Mouse (Mus musculus): ENCODE results near the gene Nup188. TPM values are rescaled to one million over a fixed set of nuclear protein-coding genes. Genes with fewer than 3 reads are reported as not detected.

The Nup188 gene
- total and polyA plus RNA-seq, 2 experiments from 2014 or later, result 11.9 to 32.6 TPM

GRCm38 (mm10) chr2:30257699-30258460 lies 28.3 kb upstream of the Nup188 start:
- TF ChIP-seq CTCF (IDR thresholded peaks at IDR 0.05; ENCODE audit: low read depth), result no peak
- no peaks in the 10 kb centered on the region; the same call in 1 of the 2 replicates for H3K4me1 ChIP-seq (ENCODE audit: insufficient read depth, low read length)
- no peak overlapping the region for H3K4me2 ChIP-seq (ENCODE audit: low read depth, low read length)
- H3K4me3 ChIP-seq (ENCODE audit: low read length), result no peak overlapping the region
- WGBS, result 85% methylated on average over 7 of the region's 7 CpGs
- H3K27me3 ChIP-seq (ENCODE audit: insufficient read depth, low read length), result no peaks in the 10 kb centered on the region
- ATAC-seq (no peak), DNase-seq (ENCODE audit: low spot score) (no peak)
- no peaks in the 10 kb centered on the region for H3K9me3 ChIP-seq (ENCODE audit: low read length)
- H3K9ac ChIP-seq (replicated peaks; ENCODE audit: low read length), result no peak overlapping the region
- H3K36me3 ChIP-seq (ENCODE audit: insufficient read depth, low read length), result peaks cover 47% of the 10 kb centered on the region
- no peak overlapping the region for H3K27ac ChIP-seq

- no peak overlapping the region for H3K4me2 ChIP-seq (ENCODE audit: low read depth, low read length)
- TF ChIP-seq CTCF (IDR thresholded peaks at IDR 0.05; ENCODE audit: low read depth), result no peak
- peaks cover 4% of the 10 kb centered on the region; the same call in 1 of the 2 replicates for H3K4me1 ChIP-seq (ENCODE audit: insufficient read depth, low read length)
- H3K36me3 ChIP-seq (ENCODE audit: insufficient read depth, low read length), result peaks cover 48% of the 10 kb centered on the region
- DNase-seq (ENCODE audit: low spot score) (no peak), ATAC-seq (no peak)
- H3K4me3 ChIP-seq (ENCODE audit: low read length), result no peak overlapping the region
- H3K27me3 ChIP-seq (ENCODE audit: insufficient read depth, low read length), result no peaks in the 10 kb centered on the region
- no peak overlapping the region for H3K27ac ChIP-seq
- H3K9ac ChIP-seq (replicated peaks; ENCODE audit: low read length), result no peak overlapping the region
- WGBS, result 89% methylated on average over 4 of the region's 4 CpGs
- no peaks in the 10 kb centered on the region for H3K9me3 ChIP-seq (ENCODE audit: low read length)
These were observed 27.6 kb upstream of the Nup188 start for GRCm38 (mm10) chr2:30258600-30258999.

GRCm38 (mm10) chr2:30259131-30260064 lies 26.8 kb upstream of the Nup188 start:
- H3K36me3 ChIP-seq (ENCODE audit: insufficient read depth, low read length), result peaks cover 56% of the 10 kb centered on the region
- H3K9ac ChIP-seq (replicated peaks; ENCODE audit: low read length), result no peak overlapping the region
- H3K27ac ChIP-seq, result no peak overlapping the region
- H3K9me3 ChIP-seq (ENCODE audit: low read length), result no peaks in the 10 kb centered on the region
- TF ChIP-seq CTCF (IDR thresholded peaks at IDR 0.05; ENCODE audit: low read depth), result no peak
- 80% methylated on average over 15 of the region's 15 CpGs for WGBS
- H3K4me3 ChIP-seq (ENCODE audit: low read length), result no peak overlapping the region
- DNase-seq (ENCODE audit: low spot score) (peak; percentile 21), ATAC-seq (no peak)
- H3K4me1 ChIP-seq (ENCODE audit: insufficient read depth, low read length), result peaks cover 12% of the 10 kb centered on the region; the same call in 1 of the 2 replicates
- H3K27me3 ChIP-seq (ENCODE audit: insufficient read depth, low read length), result no peaks in the 10 kb centered on the region
- H3K4me2 ChIP-seq (ENCODE audit: low read depth, low read length), result no peak overlapping the region

GRCm38 (mm10) chr2:30261064-30261736 lies 25.0 kb upstream of the Nup188 start:
- TF ChIP-seq CTCF (IDR thresholded peaks at IDR 0.05; ENCODE audit: low read depth), result peak; percentile 32
- 80% methylated on average over 4 of the region's 4 CpGs for WGBS
- H3K36me3 ChIP-seq (ENCODE audit: insufficient read depth, low read length), result peaks cover 44% of the 10 kb centered on the region
- H3K4me1 ChIP-seq (ENCODE audit: insufficient read depth, low read length), result peaks cover 21% of the 10 kb centered on the region
- H3K9ac ChIP-seq (replicated peaks; ENCODE audit: low read length), result no peak overlapping the region
- no peak overlapping the region for H3K4me3 ChIP-seq (ENCODE audit: low read length)
- ATAC-seq (no peak), DNase-seq (ENCODE audit: low spot score) (peak; percentile 27)
- H3K27ac ChIP-seq, result peak overlapping the region; percentile 51; the same call in 1 of the 2 replicates
- H3K4me2 ChIP-seq (ENCODE audit: low read depth, low read length), result no peak overlapping the region
- no peaks in the 10 kb centered on the region for H3K27me3 ChIP-seq (ENCODE audit: insufficient read depth, low read length)
- no peaks in the 10 kb centered on the region for H3K9me3 ChIP-seq (ENCODE audit: low read length)

GRCm38 (mm10) chr2:30261921-30262839 lies 24.0 kb upstream of the Nup188 start:
- Histone ChIP-seq H3K9me3 (ENCODE audit: low read length) (no peaks in the 10 kb centered on the region), H3K9ac (replicated peaks; ENCODE audit: low read length) (no peak overlapping the region), H3K4me1 (ENCODE audit: insufficient read depth, low read length) (peaks cover 26% of the 10 kb centered on the region), H3K27me3 (ENCODE audit: insufficient read depth, low read length) (no peaks in the 10 kb centered on the region), H3K36me3 (ENCODE audit: insufficient read depth, low read length) (peaks cover 34% of the 10 kb centered on the region; the same call in 1 of the 2 replicates), H3K4me2 (ENCODE audit: low read depth, low read length) (no peak overlapping the region), H3K27ac (peak overlapping the region; percentile 51), H3K4me3 (ENCODE audit: low read length) (no peak overlapping the region)
- WGBS, result 60% methylated on average over 18 of the region's 18 CpGs
- peak; percentile 13; the same call in 1 of the 2 replicates for TF ChIP-seq CTCF (IDR thresholded peaks at IDR 0.05; ENCODE audit: low read depth)
- peak; percentile 18 for DNase-seq (ENCODE audit: low spot score)
- no peak for ATAC-seq

Data from hindbrain, postnatal 0 days (tissue).